Comparison of ENCODE assay signal across 9 mouse cellular contexts in genomic region chr6:64799306-64800001, GRCm38 (mm10).
A peak's percentile ranks its signal among the peaks of the same experiment; 100 is the strongest.
DNase-seq lines count a peak whose midpoint lies in the region; ATAC-seq and TF ChIP-seq lines count a peak whose summit lies in the region.
"Had no signal": no experiment of that assay in that cellular context is flagged by ENCODE, and none has a peak within 500 bp of the region (broad histone marks: within the 10 kb centered on the region; RNA-seq: fewer than 3 reads in every experiment).

No protein-coding gene starts in this region.

- peak overlapping the region; percentile 49 for H3K4me2 ChIP-seq in liver, embryonic 11.5 days
- H3K4me2 ChIP-seq in liver, postnatal 0 days (ENCODE audit: low read depth, low read length) = no peak overlapping the region
- H3K4me2 ChIP-seq in hindbrain, postnatal 0 days (ENCODE audit: low read depth, low read length) = peak overlapping the region; percentile 76
- peak overlapping the region; percentile 90 for H3K4me2 ChIP-seq in neural tube, embryonic 15.5 days

- WGBS in liver, embryonic 11.5 days = 22% methylated on average over 22 of the region's 22 CpGs
- 12% methylated on average over 22 of the region's 22 CpGs for WGBS in liver, postnatal 0 days (ENCODE audit: insufficient replicate concordance)
- WGBS in hindbrain, postnatal 0 days = 3% methylated on average over 22 of the region's 22 CpGs
- 4% methylated on average over 22 of the region's 22 CpGs for WGBS in neural tube, embryonic 15.5 days

- no peaks in the 10 kb centered on the region for H3K36me3 ChIP-seq in liver, embryonic 11.5 days (ENCODE audit: control insufficient read depth, insufficient read depth, low read length)
- no peaks in the 10 kb centered on the region for H3K36me3 ChIP-seq in liver, postnatal 0 days (replicated peaks; ENCODE audit: insufficient read depth, low read length)
- no peaks in the 10 kb centered on the region for H3K36me3 ChIP-seq in hindbrain, postnatal 0 days (ENCODE audit: insufficient read depth, low read length)
- H3K36me3 ChIP-seq in neural tube, embryonic 15.5 days = no peaks in the 10 kb centered on the region

- no peak overlapping the region for H3K4me3 ChIP-seq in liver, embryonic 11.5 days (ENCODE audit: low read depth, low read length)
- H3K4me3 ChIP-seq in liver, postnatal 0 days (ENCODE audit: low read depth, low read length) = no peak overlapping the region
- peak overlapping the region; percentile 44 for H3K4me3 ChIP-seq in hindbrain, postnatal 0 days (ENCODE audit: low read length)
- peak overlapping the region; percentile 47 for H3K4me3 ChIP-seq in neural tube, embryonic 15.5 days (replicated peaks)

- H3K9ac ChIP-seq in liver, embryonic 11.5 days (ENCODE audit: low read depth, low read length) = no peak overlapping the region
- no peak overlapping the region for H3K9ac ChIP-seq in liver, postnatal 0 days (replicated peaks)
- peak overlapping the region; percentile 25; the same call in 1 of the 2 replicates for H3K9ac ChIP-seq in hindbrain, postnatal 0 days (replicated peaks; ENCODE audit: low read length)
- peak overlapping the region; percentile 26 for H3K9ac ChIP-seq in neural tube, embryonic 15.5 days (replicated peaks)

- H3K27ac ChIP-seq in liver, embryonic 11.5 days (ENCODE audit: low read depth, low read length) = no peak overlapping the region
- H3K27ac ChIP-seq in liver, postnatal 0 days (ENCODE audit: low read depth) = no peak overlapping the region
- no peak overlapping the region for H3K27ac ChIP-seq in hindbrain, postnatal 0 days
- no peak overlapping the region for H3K27ac ChIP-seq in neural tube, embryonic 15.5 days (replicated peaks)
- H3K27ac ChIP-seq: macrophage had no signal

- H3K27me3 ChIP-seq in liver, embryonic 11.5 days (replicated peaks; ENCODE audit: control insufficient read depth, insufficient read depth, low read length) = no peaks in the 10 kb centered on the region
- 0 out of 2 replicates have a peak, but pooled peaks cover 5% of the 10 kb centered on the region for H3K27me3 ChIP-seq in liver, postnatal 0 days (ENCODE audit: insufficient read depth, low read length)
- H3K27me3 ChIP-seq in hindbrain, postnatal 0 days (ENCODE audit: insufficient read depth, low read length) = 0 out of 2 replicates have a peak, but pooled peaks cover 3% of the 10 kb centered on the region
- H3K27me3 ChIP-seq in neural tube, embryonic 15.5 days (replicated peaks) = peaks cover 4% of the 10 kb centered on the region; the same call in 1 of the 2 replicates

- TF ChIP-seq EP300 in liver, postnatal 0 days (IDR thresholded peaks at IDR 0.05; ENCODE audit: low read depth) = no peak

- H3K4me1 ChIP-seq in liver, embryonic 11.5 days (replicated peaks; ENCODE audit: control insufficient read depth, insufficient read depth, low read length) = no peaks in the 10 kb centered on the region
- H3K4me1 ChIP-seq in liver, postnatal 0 days (ENCODE audit: insufficient read depth) = no peaks in the 10 kb centered on the region
- H3K4me1 ChIP-seq in hindbrain, postnatal 0 days (ENCODE audit: insufficient read depth, low read length) = no peaks in the 10 kb centered on the region
- H3K4me1 ChIP-seq in neural tube, embryonic 15.5 days = no peaks in the 10 kb centered on the region

- peak; percentile 3 for DNase-seq in adrenal gland, postnatal 10 days
- DNase-seq in adrenal gland, postnatal 25 days = no peak
- no peak for DNase-seq in liver, embryonic 11.5 days (ENCODE audit: low spot score)
- DNase-seq in liver, postnatal 0 days = no peak
- peak; percentile 41 for DNase-seq in hindbrain, postnatal 0 days (ENCODE audit: low spot score)
- no peak for DNase-seq in ovary, postnatal 14 days (ENCODE audit: low spot score)

- ATAC-seq in liver, embryonic 11.5 days (replicated peaks; ENCODE audit: low FRiP score) = no peak
- ATAC-seq in liver, postnatal 0 days = no peak
- peak; percentile 81 for ATAC-seq in hindbrain, postnatal 0 days
- peak; percentile 84 for ATAC-seq in neural tube, embryonic 15.5 days (ENCODE audit: low FRiP score)
- no peak for ATAC-seq in erythroid progenitor cell, adult 5-6 weeks (replicated peaks; ENCODE audit: low FRiP score, poor library complexity, severe bottlenecking)

- TF ChIP-seq CTCF in liver, postnatal 0 days (IDR thresholded peaks at IDR 0.05; ENCODE audit: low read depth) = no peak
- no peak for TF ChIP-seq CTCF in hindbrain, postnatal 0 days (IDR thresholded peaks at IDR 0.05; ENCODE audit: low read depth)

- H3K9me3 ChIP-seq in liver, embryonic 11.5 days (ENCODE audit: control insufficient read depth, low read length) = no peaks in the 10 kb centered on the region
- H3K9me3 ChIP-seq in liver, postnatal 0 days (ENCODE audit: low read length) = no peaks in the 10 kb centered on the region
- no peaks in the 10 kb centered on the region for H3K9me3 ChIP-seq in hindbrain, postnatal 0 days (ENCODE audit: low read length)
- no peaks in the 10 kb centered on the region for H3K9me3 ChIP-seq in neural tube, embryonic 15.5 days (replicated peaks)

Comparison
In these comparisons a context has a peak if more than half of its experiments do, and no peak if none do; other contexts are left out.
1. DNase-seq: peak in adrenal gland, postnatal 10 days (single experiment) and hindbrain, postnatal 0 days (single experiment); none in adrenal gland, postnatal 25 days (single experiment), liver, embryonic 11.5 days (single experiment), liver, postnatal 0 days (single experiment) and ovary, postnatal 14 days (single experiment).
2. ATAC-seq: peak in hindbrain, postnatal 0 days (single experiment) and neural tube, embryonic 15.5 days (single experiment); none in liver, embryonic 11.5 days (single experiment), liver, postnatal 0 days (single experiment) and erythroid progenitor cell, adult 5-6 weeks (single experiment).
3. H3K4me3 ChIP-seq: peak in hindbrain, postnatal 0 days (single experiment) and neural tube, embryonic 15.5 days (single experiment); none in liver, embryonic 11.5 days (single experiment) and liver, postnatal 0 days (single experiment).
4. H3K9ac ChIP-seq: peak in hindbrain, postnatal 0 days (single experiment) and neural tube, embryonic 15.5 days (single experiment); none in liver, embryonic 11.5 days (single experiment) and liver, postnatal 0 days (single experiment).